Mouse (Mus musculus): ENCODE results near the gene Pick1.
"Not testable (repeated sequence)": the region's sequence is repeated elsewhere in the genome, so short reads cannot be mapped to it uniquely, and the experiment has no call there.

The Pick1 gene

GRCm38 (mm10) chr15:79225780-79226179, 3.2 kb upstream of the Pick1 start:
- DNase-seq (ENCODE audit: inconsistent ontology term), result not testable (repeated sequence)

GRCm38 (mm10) chr15:79235268-79235667, 6.3 kb downstream of the Pick1 start:
- no peak for DNase-seq (ENCODE audit: inconsistent ontology term)

- no peak for DNase-seq (ENCODE audit: inconsistent ontology term)
Measured at GRCm38 (mm10) chr15:79238036-79238435, 9.1 kb downstream of the Pick1 start.

GRCm38 (mm10) chr15:79242574-79243233, 13.7 kb downstream of the Pick1 start:
- DNase-seq (ENCODE audit: inconsistent ontology term), result no peak

GRCm38 (mm10) chr15:79243234-79244042, 14.5 kb downstream of the Pick1 start:
- peak; percentile 92 for DNase-seq (ENCODE audit: inconsistent ontology term)

GRCm38 (mm10) chr15:79244071-79244893, 15.3 kb downstream of the Pick1 start:
- DNase-seq (ENCODE audit: inconsistent ontology term), result peak; percentile 30

GRCm38 (mm10) chr15:79245321-79245720, 16.3 kb downstream of the Pick1 start:
- DNase-seq (ENCODE audit: inconsistent ontology term), result no peak

- DNase-seq (ENCODE audit: inconsistent ontology term), result no peak
Measured at GRCm38 (mm10) chr15:79250236-79250635, 21.3 kb downstream of the Pick1 start.

- DNase-seq (ENCODE audit: inconsistent ontology term), result no peak
Measured at GRCm38 (mm10) chr15:79251168-79251567, 22.2 kb downstream of the Pick1 start.

- DNase-seq (ENCODE audit: inconsistent ontology term), result no peak
Measured at GRCm38 (mm10) chr15:79251781-79252491, 23.0 kb downstream of the Pick1 start.

- no peak for DNase-seq (ENCODE audit: inconsistent ontology term)
Measured at GRCm38 (mm10) chr15:79252580-79252979, 23.6 kb downstream of the Pick1 start.

GRCm38 (mm10) chr15:79254661-79255060, 25.7 kb downstream of the Pick1 start, which contains the start of gene Slc16a8:
Gene Slc16a8, minus strand, starts transcription at chr15:79254761.
- DNase-seq (ENCODE audit: inconsistent ontology term), result no peak

GRCm38 (mm10) chr15:79258521-79258920, 29.5 kb downstream of the Pick1 start:
- DNase-seq (ENCODE audit: inconsistent ontology term), result no peak

GRCm38 (mm10) chr15:79261095-79261725, 32.2 kb downstream of the Pick1 start:
- peak; percentile 46 for DNase-seq (ENCODE audit: inconsistent ontology term)

- no peak for DNase-seq (ENCODE audit: inconsistent ontology term)
Measured at GRCm38 (mm10) chr15:79261757-79262156, 32.8 kb downstream of the Pick1 start.

- no peak for DNase-seq (ENCODE audit: inconsistent ontology term)
Measured at GRCm38 (mm10) chr15:79262375-79262774, 33.4 kb downstream of the Pick1 start.

GRCm38 (mm10) chr15:79262786-79263309, 33.9 kb downstream of the Pick1 start:
- peak; percentile 33 for DNase-seq (ENCODE audit: inconsistent ontology term)

- DNase-seq (ENCODE audit: inconsistent ontology term), result no peak
Measured at GRCm38 (mm10) chr15:79263726-79264125, 34.8 kb downstream of the Pick1 start.

GRCm38 (mm10) chr15:79265384-79265783, 36.4 kb downstream of the Pick1 start:
- DNase-seq (ENCODE audit: inconsistent ontology term), result no peak

- no peak for DNase-seq (ENCODE audit: inconsistent ontology term)
Measured at GRCm38 (mm10) chr15:79268521-79268920, 39.5 kb downstream of the Pick1 start.

All from Muller cell, postnatal 12 days (primary cell).